Mouse (Mus musculus): ENCODE data around the gene Asb5. TPM values are rescaled to one million over a fixed set of nuclear protein-coding genes. Genes with fewer than 3 reads are reported as not detected.

Gene Asb5
- total and polyA plus RNA-seq, 3 experiments: 0.27 to 1.4 TPM; not detected in 1

DNA sequence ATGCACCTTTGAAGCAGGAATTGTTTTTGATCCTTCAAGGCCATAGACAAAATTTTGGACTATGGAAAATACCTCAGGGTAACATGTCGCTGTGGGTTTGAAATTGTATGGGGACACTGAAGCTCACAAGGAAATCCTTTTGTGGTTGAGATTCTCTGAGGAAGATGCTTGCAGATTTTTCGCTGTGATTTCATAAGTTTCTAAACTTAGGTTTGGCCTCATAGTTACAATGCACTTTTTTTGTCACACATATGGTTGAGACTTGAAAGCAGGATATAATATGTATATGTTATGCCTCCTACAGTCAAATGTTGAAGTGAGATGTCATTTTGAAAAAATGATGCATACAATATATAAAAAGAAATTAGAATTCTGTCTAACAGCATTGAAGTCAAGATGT, 25.5 kb downstream of the Asb5 start:
- H3K27ac ChIP-seq (ENCODE audit: control insufficient read depth, low read depth, low read length): no peak overlapping the region
- H3K4me3 ChIP-seq (ENCODE audit: control insufficient read depth in 1 of 2, insufficient read depth in 1 of 2, low read depth in 2 of 2, low read length in 2 of 2): no peak overlapping the region
- no peaks in the 10 kb centered on the region; a peak in 1 of 4 replicates for H3K27me3 ChIP-seq (ENCODE audit: control insufficient read depth in 1 of 2, insufficient read depth in 2 of 2, low read length in 2 of 2)
- no peak for DNase-seq (ENCODE audit: low read depth, low spot score)
- no peak overlapping the region for H3K9ac ChIP-seq (ENCODE audit: control insufficient read depth, low read depth, low read length, poor library complexity, severe bottlenecking)
- H3K4me1 ChIP-seq (ENCODE audit: control insufficient read depth in 1 of 2, insufficient read depth in 2 of 2, low read length in 2 of 2): no peaks in the 10 kb centered on the region
- H3K36me3 ChIP-seq (ENCODE audit: control insufficient read depth in 1 of 2, insufficient read depth in 2 of 2, low read length in 2 of 2): no peaks in the 10 kb centered on the region
- TF ChIP-seq TBP (IDR thresholded peaks at IDR 0.05; ENCODE audit: low read depth, low read length): no peak
- H3K79me2 ChIP-seq (ENCODE audit: control insufficient read depth, insufficient read depth, low read length, poor library complexity): no peaks in the 10 kb centered on the region
- no peaks in the 10 kb centered on the region for H3K9me3 ChIP-seq (replicated peaks; ENCODE audit: insufficient read depth, low read length)

GRCm38 (mm10) chr8:54562137-54562536, 32.8 kb downstream of the Asb5 start:
- Histone ChIP-seq H3K9ac (ENCODE audit: control insufficient read depth, low read depth, low read length, poor library complexity, severe bottlenecking) (no peak overlapping the region), H3K27ac (ENCODE audit: control insufficient read depth, low read depth, low read length) (no peak overlapping the region), H3K27me3 (ENCODE audit: control insufficient read depth in 1 of 2, insufficient read depth in 2 of 2, low read length in 2 of 2) (no peaks in the 10 kb centered on the region), H3K4me3 (ENCODE audit: control insufficient read depth in 1 of 2, insufficient read depth in 1 of 2, low read depth in 2 of 2, low read length in 2 of 2) (no peak overlapping the region), H3K4me1 (ENCODE audit: control insufficient read depth in 1 of 2, insufficient read depth in 2 of 2, low read length in 2 of 2) (no peaks in the 10 kb centered on the region), H3K36me3 (ENCODE audit: control insufficient read depth in 1 of 2, insufficient read depth in 2 of 2, low read length in 2 of 2) (no peaks in the 10 kb centered on the region), H3K79me2 (ENCODE audit: control insufficient read depth, insufficient read depth, low read length, poor library complexity) (no peaks in the 10 kb centered on the region), H3K9me3 (replicated peaks; ENCODE audit: insufficient read depth, low read length) (no peaks in the 10 kb centered on the region)
- no peak for TF ChIP-seq ZNF384 (IDR thresholded peaks at IDR 0.05; ENCODE audit: low read depth, low read length)
- no peak for TF ChIP-seq TBP (IDR thresholded peaks at IDR 0.05; ENCODE audit: low read depth, low read length)
- TF ChIP-seq USF2 (IDR thresholded peaks at IDR 0.05; ENCODE audit: borderline replicate concordance in 1 of 2, insufficient read depth in 1 of 2, low read depth in 1 of 2, low read length in 2 of 2): no peak
- no peak for TF ChIP-seq MAX (IDR thresholded peaks at IDR 0.05; ENCODE audit: low read length)
- no peak for TF ChIP-seq SIN3A (IDR thresholded peaks at IDR 0.05; ENCODE audit: low read length)
- no peak for TF ChIP-seq MEF2A (IDR thresholded peaks at IDR 0.05; ENCODE audit: extremely low read depth, insufficient replicate concordance, low read depth, low read length, poor library complexity, severe bottlenecking)
- DNase-seq (ENCODE audit: low read depth, low spot score): no peak

- TF ChIP-seq TBP (IDR thresholded peaks at IDR 0.05; ENCODE audit: low read depth, low read length) (no peak), ZC3H11A (IDR thresholded peaks at IDR 0.05; ENCODE audit: low read depth, low read length) (no peak), MAX (IDR thresholded peaks at IDR 0.05; ENCODE audit: low read length) (no peak), MAFK (IDR thresholded peaks at IDR 0.05; ENCODE audit: borderline replicate concordance, low read depth, low read length) (no peak), SMC3 (IDR thresholded peaks at IDR 0.05; ENCODE audit: low read depth, low read length) (no peak), UBTF (IDR thresholded peaks at IDR 0.05; ENCODE audit: borderline replicate concordance, insufficient read depth, low read depth, low read length) (no peak), CTCF (IDR thresholded peaks at IDR 0.05 in 2 of 3, conservative IDR thresholded peaks at IDR 0.05 in 1 of 3; ENCODE audit: control insufficient read depth in 1 of 3, insufficient read depth in 1 of 3, low read depth in 2 of 3, low read length in 3 of 3, poor library complexity in 1 of 3, severe bottlenecking in 1 of 3) (no peak), MAZ (IDR thresholded peaks at IDR 0.05; ENCODE audit: low read depth, low read length) (no peak), CHD1 (IDR thresholded peaks at IDR 0.05; ENCODE audit: low read depth, low read length) (no peak), KAT2A (conservative IDR thresholded peaks at IDR 0.05; ENCODE audit: low read depth, low read length) (no peak), POLR2A (IDR thresholded peaks at IDR 0.05; ENCODE audit: control insufficient read depth in 1 of 2, insufficient read depth in 1 of 2, low read depth in 1 of 2, low read length in 2 of 2, poor library complexity in 1 of 2) (no peak), ETS1 (IDR thresholded peaks at IDR 0.05; ENCODE audit: low read depth, low read length) (no peak), TCF12 (IDR thresholded peaks at IDR 0.05; ENCODE audit: low read depth, low read length) (no peak), E2F4 (IDR thresholded peaks at IDR 0.05; ENCODE audit: borderline replicate concordance, low read depth, low read length) (no peak), POLR2AphosphoS2 (IDR thresholded peaks at IDR 0.05; ENCODE audit: low read length) (no peak), GATA1 (IDR thresholded peaks at IDR 0.05; ENCODE audit: low read depth, low read length) (no peak), NRF1 (IDR thresholded peaks at IDR 0.05; ENCODE audit: insufficient read depth, low read depth, low read length, poor library complexity, severe bottlenecking) (no peak), ZMIZ1 (IDR thresholded peaks at IDR 0.05; ENCODE audit: low read depth, low read length) (no peak), BHLHE40 (IDR thresholded peaks at IDR 0.05; ENCODE audit: borderline replicate concordance, low read depth, low read length) (no peak)
These were observed 35.8 kb downstream of the Asb5 start for GRCm38 (mm10) chr8:54565181-54565580.

More at GRCm38 (mm10) chr8:54565181-54565580, 35.8 kb downstream of the Asb5 start:
- H3K9ac ChIP-seq (ENCODE audit: control insufficient read depth, low read depth, low read length, poor library complexity, severe bottlenecking): no peak overlapping the region
- H3K4me3 ChIP-seq (ENCODE audit: control insufficient read depth in 1 of 2, insufficient read depth in 1 of 2, low read depth in 2 of 2, low read length in 2 of 2): no peak overlapping the region
- no peaks in the 10 kb centered on the region for H3K9me3 ChIP-seq (replicated peaks; ENCODE audit: insufficient read depth, low read length)
- no peaks in the 10 kb centered on the region for H3K4me1 ChIP-seq (ENCODE audit: control insufficient read depth in 1 of 2, insufficient read depth in 2 of 2, low read length in 2 of 2)
- no peaks in the 10 kb centered on the region for H3K36me3 ChIP-seq (ENCODE audit: control insufficient read depth in 1 of 2, insufficient read depth in 2 of 2, low read length in 2 of 2)
- no peak for DNase-seq (ENCODE audit: low read depth, low spot score)
- H3K27ac ChIP-seq (ENCODE audit: control insufficient read depth, low read depth, low read length): no peak overlapping the region
- H3K27me3 ChIP-seq (ENCODE audit: control insufficient read depth in 1 of 2, insufficient read depth in 2 of 2, low read length in 2 of 2): no peaks in the 10 kb centered on the region
- H3K79me2 ChIP-seq (ENCODE audit: control insufficient read depth, insufficient read depth, low read length, poor library complexity): no peaks in the 10 kb centered on the region
